Mouse (Mus musculus): Measurements from ENCODE around the gene Dcps. TPM values are rescaled to one million over a fixed set of nuclear protein-coding genes. Genes with fewer than 3 reads are reported as not detected.
A peak's percentile ranks its signal among the peaks of the same experiment; 100 is the strongest.

The Dcps gene
- polyA plus RNA-seq, 1 experiment from 2014 or later: 70.9 TPM

DNA sequence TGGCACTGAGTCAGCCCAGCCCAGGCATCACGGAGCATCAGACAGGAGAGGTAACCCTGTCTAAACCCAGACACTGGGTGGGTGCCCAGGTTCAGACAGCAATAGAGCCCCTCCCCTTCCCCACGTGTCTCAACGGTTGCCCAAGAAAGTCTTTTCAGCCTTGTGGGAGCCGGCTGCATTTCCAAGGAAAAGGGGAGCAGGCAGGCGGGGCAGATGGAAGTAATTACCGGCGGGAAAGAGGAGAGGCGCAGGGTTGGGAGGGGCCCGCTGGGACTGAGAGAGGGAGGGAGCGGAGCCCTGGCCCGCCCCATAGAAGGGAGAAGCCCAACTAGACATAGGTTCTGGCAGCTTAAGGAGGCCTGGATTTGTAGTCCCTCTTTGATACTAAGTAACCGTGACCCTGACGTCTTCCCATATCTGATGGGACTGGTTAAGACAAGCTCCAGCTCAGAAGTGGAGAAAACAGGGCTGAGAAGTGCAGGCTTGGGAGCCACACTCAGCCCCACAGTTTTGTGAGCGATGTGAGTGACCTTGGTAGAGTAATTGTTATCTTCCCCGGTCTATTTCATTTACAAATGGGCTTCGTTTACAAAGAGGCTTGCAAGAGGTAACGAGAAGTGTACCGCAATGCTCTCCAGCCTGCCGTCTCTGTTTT lies 63.8 kb downstream of the Dcps start:
- no peak for ATAC-seq (ENCODE audit: low read depth)
- Histone ChIP-seq H3K36me3 (no peaks in the 10 kb centered on the region), H3K4me1 (replicated peaks) (peaks cover 34% of the 10 kb centered on the region), H3K4me3 (no peak overlapping the region), H3K4me2 (peak overlapping the region; percentile 36), H3K9ac (0 out of 2 replicates have a peak overlapping the region, but pooled peaks have one; percentile 12), H3K27me3 (no peaks in the 10 kb centered on the region), H3K9me3 (no peaks in the 10 kb centered on the region), H3K27ac (replicated peaks) (no peak overlapping the region)
- WGBS: 16% methylated on average over 19 of the region's 19 CpGs

DNA sequence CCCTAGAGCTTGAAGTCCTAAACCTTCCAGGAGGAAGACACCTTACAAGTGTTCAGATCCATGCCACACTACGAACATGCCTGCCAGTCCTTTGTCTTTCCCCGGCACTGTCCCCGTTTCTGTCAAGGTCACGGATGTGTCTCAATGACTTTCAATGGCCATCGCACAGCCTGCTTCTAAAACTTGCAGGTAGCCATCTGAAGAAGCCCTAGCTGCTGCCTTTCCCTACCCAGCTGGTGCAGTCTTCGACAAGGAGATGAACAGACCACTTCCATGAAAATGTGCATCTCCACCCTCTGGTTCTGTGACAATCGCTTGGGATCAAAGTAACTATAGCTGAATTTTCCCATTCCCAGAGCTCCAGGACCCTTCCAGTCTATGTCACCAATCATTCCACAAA lies 64.4 kb downstream of the Dcps start:
- no peak overlapping the region for H3K4me3 ChIP-seq
- no peak overlapping the region for H3K27ac ChIP-seq (replicated peaks)
- H3K9ac ChIP-seq: no peak overlapping the region
- no peaks in the 10 kb centered on the region for H3K27me3 ChIP-seq
- peak overlapping the region; percentile 36 for H3K4me2 ChIP-seq
- H3K36me3 ChIP-seq: no peaks in the 10 kb centered on the region
- H3K4me1 ChIP-seq (replicated peaks): peaks cover 33% of the 10 kb centered on the region
- WGBS: 76% methylated on average over 7 of the region's 7 CpGs
- H3K9me3 ChIP-seq: no peaks in the 10 kb centered on the region
- no peak for ATAC-seq (ENCODE audit: low read depth)

DNA sequence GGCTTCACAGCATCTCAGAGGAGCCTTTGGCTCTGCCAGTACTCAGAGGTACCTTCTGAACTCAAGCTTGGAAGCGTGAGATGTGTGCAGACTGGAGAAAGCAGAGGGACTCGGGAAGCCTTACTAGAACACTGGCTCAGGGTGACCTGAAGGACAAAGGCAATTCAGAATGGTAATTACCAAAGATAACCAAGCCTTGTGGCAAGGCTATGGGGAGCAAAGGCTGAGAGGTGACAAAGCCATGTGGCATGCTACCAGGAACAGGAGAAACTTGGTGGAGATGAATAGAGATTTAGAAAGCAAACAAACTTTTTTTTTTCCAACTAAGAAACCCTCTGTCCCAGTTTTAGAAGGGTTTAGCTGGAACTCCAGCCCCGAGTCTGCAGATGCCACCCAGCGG lies 65.3 kb downstream of the Dcps start:
- peaks cover 31% of the 10 kb centered on the region for H3K4me1 ChIP-seq (replicated peaks)
- ATAC-seq (ENCODE audit: low read depth): no peak
- no peak overlapping the region for H3K4me3 ChIP-seq
- WGBS: 79% methylated on average over 4 of the region's 4 CpGs
- no peak overlapping the region for H3K27ac ChIP-seq (replicated peaks)
- no peak overlapping the region for H3K9ac ChIP-seq
- no peaks in the 10 kb centered on the region for H3K27me3 ChIP-seq
- H3K4me2 ChIP-seq: no peak overlapping the region
- H3K36me3 ChIP-seq: no peaks in the 10 kb centered on the region
- no peaks in the 10 kb centered on the region for H3K9me3 ChIP-seq

DNA sequence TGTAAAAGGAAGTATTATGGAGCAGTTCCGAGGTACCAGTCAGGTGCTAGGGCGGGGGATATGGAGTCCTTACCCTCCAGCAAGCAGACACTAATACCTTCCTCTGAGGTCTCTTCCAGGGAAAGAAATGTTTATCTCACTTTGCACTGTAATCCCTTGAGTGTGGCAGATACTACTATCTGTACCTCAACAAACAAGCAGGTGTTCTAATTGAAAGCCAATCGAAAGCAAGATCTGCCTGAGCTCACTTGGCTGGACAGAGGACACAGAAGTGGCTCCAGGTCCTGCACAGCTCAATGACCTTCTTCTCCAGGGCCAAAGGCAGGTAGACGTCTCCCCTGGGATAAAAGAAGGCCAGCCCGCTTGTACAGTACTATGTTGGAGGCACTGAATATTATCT lies 65.8 kb downstream of the Dcps start:
- peaks cover 27% of the 10 kb centered on the region for H3K4me1 ChIP-seq (replicated peaks)
- H3K9me3 ChIP-seq: no peaks in the 10 kb centered on the region
- H3K4me3 ChIP-seq: no peak overlapping the region
- ATAC-seq (ENCODE audit: low read depth): no peak
- no peaks in the 10 kb centered on the region for H3K27me3 ChIP-seq
- 92% methylated on average over 5 of the region's 5 CpGs for WGBS
- no peak overlapping the region for H3K9ac ChIP-seq
- no peak overlapping the region for H3K4me2 ChIP-seq
- H3K27ac ChIP-seq (replicated peaks): no peak overlapping the region
- no peaks in the 10 kb centered on the region for H3K36me3 ChIP-seq

DNA sequence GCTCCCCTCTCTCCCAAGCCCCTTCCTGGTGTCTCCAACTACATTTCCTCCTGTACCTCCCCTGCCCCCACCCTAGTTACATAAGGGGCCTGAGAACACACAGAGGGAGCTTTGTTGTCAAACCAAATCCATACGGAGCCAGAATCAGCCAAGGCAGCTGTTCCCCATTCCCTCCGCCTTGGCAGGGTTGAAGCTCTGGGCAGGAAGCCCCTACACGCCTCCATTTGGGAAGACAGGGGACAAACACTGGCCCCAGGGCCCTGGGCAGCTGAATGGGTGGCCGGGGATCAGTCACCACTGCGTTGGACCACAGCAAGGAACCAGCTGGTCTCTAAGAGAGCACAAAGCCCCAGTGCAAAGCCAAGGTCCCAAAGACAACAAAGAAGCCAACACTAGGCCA lies 66.9 kb downstream of the Dcps start:
- Histone ChIP-seq H3K27ac (replicated peaks) (no peak overlapping the region), H3K4me1 (replicated peaks) (peaks cover 27% of the 10 kb centered on the region), H3K4me3 (no peak overlapping the region), H3K4me2 (no peak overlapping the region), H3K27me3 (no peaks in the 10 kb centered on the region), H3K36me3 (no peaks in the 10 kb centered on the region), H3K9me3 (no peaks in the 10 kb centered on the region), H3K9ac (no peak overlapping the region)
- WGBS: 61% methylated on average over 5 of the region's 5 CpGs
- ATAC-seq (ENCODE audit: low read depth): 0 out of 2 replicates have a peak, but pooled peaks have one; percentile 3

DNA sequence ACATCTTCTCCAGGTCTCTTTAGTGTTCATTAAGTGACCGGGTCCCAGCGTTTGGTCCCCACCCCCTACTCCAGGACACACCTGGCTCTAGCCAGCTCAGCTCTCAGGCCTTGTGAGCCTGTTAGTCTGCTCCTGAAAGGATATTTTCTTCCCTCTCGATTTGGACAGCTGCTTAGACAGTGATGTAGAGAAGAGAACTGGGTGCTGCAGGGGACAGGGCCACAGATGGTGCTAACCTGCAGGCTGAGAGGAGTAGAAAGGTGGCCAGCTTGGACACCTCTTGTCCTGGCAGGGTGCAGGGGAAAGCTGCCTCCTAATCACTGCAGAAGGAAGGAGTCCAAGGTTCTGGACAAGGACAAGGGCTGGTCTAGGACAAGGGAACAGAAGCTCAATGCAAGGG lies 67.8 kb downstream of the Dcps start:
- no peak for ATAC-seq (ENCODE audit: low read depth)
- 80% methylated on average over 3 of the region's 3 CpGs for WGBS

DNA sequence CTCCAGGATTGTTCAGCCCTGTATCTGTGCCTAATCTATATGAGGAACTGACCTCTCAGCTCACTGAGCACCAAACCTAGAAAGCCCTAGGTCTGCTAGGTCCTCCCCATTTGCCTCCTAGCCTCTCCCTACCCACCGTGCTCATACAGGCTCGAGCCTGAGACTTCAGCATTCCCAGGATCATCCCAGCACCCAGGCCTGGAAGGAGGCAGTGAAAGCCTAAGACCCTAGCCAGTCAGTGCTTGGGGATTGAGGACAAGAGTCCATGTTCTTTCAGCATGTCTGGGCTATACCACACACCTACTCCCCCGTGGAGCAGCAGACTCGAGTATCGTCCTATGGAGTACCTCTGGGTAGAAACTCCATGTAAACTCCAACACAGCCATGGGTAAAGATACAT lies 68.5 kb downstream of the Dcps start:
- no peaks in the 10 kb centered on the region for H3K27me3 ChIP-seq
- WGBS: 89% methylated on average over 5 of the region's 5 CpGs
- no peaks in the 10 kb centered on the region for H3K9me3 ChIP-seq
- H3K4me3 ChIP-seq: no peak overlapping the region
- H3K4me2 ChIP-seq: no peak overlapping the region
- H3K9ac ChIP-seq: no peak overlapping the region
- H3K36me3 ChIP-seq: no peaks in the 10 kb centered on the region
- no peak for ATAC-seq (ENCODE audit: low read depth)
- peaks cover 26% of the 10 kb centered on the region for H3K4me1 ChIP-seq (replicated peaks)
- no peak overlapping the region for H3K27ac ChIP-seq (replicated peaks)

More for the DNA sequence above, 67.8 kb downstream of the Dcps start:
- H3K36me3 ChIP-seq: no peaks in the 10 kb centered on the region
- peaks cover 27% of the 10 kb centered on the region for H3K4me1 ChIP-seq (replicated peaks)
- no peaks in the 10 kb centered on the region for H3K9me3 ChIP-seq
- no peak overlapping the region for H3K27ac ChIP-seq (replicated peaks)
- H3K4me2 ChIP-seq: no peak overlapping the region
- no peak overlapping the region for H3K4me3 ChIP-seq
- no peak overlapping the region for H3K9ac ChIP-seq
- H3K27me3 ChIP-seq: no peaks in the 10 kb centered on the region

DNA sequence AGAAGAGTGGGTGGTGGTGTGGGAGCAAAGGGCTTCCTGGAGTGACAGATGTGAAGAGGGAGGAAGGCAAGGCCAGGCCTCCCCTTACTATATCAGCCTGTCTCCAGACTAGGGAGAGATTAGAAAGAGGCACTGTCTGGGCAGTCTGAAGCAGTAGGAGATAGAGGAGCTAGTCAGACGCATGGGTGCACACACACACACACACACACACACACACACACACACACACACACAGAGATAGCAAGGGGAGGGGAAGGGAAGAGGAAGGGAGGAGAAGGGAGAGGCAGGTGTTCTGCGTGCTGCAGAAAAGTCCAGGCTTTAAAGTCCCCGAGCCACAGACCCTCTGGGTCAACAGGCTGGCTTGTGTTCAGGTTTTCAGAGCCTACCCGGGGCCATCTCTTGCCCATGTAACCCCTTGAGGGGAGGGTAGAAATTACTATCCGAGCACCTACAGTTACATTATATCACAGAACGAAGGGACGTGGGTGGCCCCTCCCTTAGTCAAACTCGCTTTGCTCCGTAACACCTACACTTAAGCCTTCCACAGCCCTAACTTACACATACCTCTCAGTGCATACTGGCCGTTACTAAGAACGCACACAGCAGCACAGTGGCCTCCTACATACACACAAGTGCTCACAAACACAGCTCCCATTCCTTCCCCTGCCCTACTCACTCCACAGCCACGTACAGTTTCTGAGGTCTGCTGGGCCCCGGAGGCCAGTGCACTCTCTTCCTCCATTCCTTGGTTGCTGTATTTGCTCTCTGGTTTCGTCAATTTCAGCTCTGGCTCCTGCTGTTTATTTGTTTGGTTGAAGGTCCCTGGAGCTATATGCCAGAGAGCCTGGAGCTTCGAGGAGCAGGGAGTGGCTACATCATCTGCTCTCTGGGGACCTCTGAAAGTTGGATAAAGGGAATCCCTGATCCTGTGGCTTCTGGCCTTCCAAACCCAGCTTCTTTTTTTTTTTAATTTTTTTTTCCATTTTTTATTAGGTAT lies 69.7 kb downstream of the Dcps start:
- 69% methylated on average over 15 of the region's 15 CpGs for WGBS
- Histone ChIP-seq H3K9me3 (no peaks in the 10 kb centered on the region), H3K36me3 (no peaks in the 10 kb centered on the region), H3K4me3 (no peak overlapping the region), H3K27ac (replicated peaks) (no peak overlapping the region), H3K4me1 (replicated peaks) (peaks cover 18% of the 10 kb centered on the region), H3K9ac (no peak overlapping the region), H3K27me3 (no peaks in the 10 kb centered on the region), H3K4me2 (no peak overlapping the region)
- ATAC-seq (ENCODE audit: low read depth): no peak

DNA sequence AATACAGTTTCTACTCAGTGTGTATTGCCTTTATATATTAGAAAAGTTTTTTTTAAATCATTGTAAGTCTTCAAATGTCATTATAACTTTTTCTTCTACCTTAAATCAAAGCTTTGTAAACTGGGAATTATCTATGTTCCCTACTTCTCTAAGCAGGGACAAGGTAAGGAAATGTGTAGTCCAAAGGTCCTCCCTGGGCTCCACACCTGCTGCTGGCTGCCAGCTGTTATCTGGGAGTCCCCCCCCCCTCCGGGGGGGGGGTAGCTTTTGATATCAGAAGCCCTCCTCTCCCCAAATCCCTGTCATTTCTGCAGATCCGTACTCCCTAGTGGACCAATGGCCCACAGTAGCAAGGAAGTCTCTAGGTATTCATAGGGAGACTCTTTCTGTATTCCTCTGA lies 70.4 kb downstream of the Dcps start:
- Histone ChIP-seq H3K9ac (no peak overlapping the region), H3K27me3 (no peaks in the 10 kb centered on the region), H3K27ac (replicated peaks) (no peak overlapping the region), H3K9me3 (no peaks in the 10 kb centered on the region), H3K4me1 (replicated peaks) (peaks cover 18% of the 10 kb centered on the region), H3K4me3 (no peak overlapping the region), H3K36me3 (no peaks in the 10 kb centered on the region), H3K4me2 (no peak overlapping the region)
- WGBS: 74% methylated on average over 2 of the region's 2 CpGs
- ATAC-seq (ENCODE audit: low read depth): no peak

DNA sequence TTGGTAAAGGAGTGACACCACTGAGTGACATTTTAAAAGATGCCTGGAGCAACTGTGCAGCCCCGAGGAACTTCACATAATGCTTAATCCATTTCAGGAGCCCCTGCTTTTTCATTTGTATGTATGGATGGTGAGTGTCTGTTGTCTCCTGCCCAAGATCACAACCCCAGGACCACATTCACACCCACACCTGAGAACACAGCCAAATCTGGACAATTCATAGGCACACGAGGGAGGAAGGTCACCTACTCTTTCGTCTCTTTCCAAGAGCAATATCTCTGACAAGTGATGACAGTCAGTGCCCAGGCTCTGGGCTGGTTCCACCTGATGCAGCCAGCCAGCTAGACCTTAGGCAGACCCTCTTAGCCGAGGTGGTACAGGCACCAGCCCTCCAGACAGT lies 71.2 kb downstream of the Dcps start:
- H3K9me3 ChIP-seq: no peaks in the 10 kb centered on the region
- ATAC-seq (ENCODE audit: low read depth): no peak
- H3K4me1 ChIP-seq (replicated peaks): peaks cover 17% of the 10 kb centered on the region
- H3K9ac ChIP-seq: no peak overlapping the region
- H3K4me2 ChIP-seq: no peak overlapping the region
- H3K27ac ChIP-seq (replicated peaks): no peak overlapping the region
- H3K36me3 ChIP-seq: no peaks in the 10 kb centered on the region
- no peak overlapping the region for H3K4me3 ChIP-seq
- H3K27me3 ChIP-seq: no peaks in the 10 kb centered on the region
- 86% methylated on average over 4 of the region's 4 CpGs for WGBS

DNA sequence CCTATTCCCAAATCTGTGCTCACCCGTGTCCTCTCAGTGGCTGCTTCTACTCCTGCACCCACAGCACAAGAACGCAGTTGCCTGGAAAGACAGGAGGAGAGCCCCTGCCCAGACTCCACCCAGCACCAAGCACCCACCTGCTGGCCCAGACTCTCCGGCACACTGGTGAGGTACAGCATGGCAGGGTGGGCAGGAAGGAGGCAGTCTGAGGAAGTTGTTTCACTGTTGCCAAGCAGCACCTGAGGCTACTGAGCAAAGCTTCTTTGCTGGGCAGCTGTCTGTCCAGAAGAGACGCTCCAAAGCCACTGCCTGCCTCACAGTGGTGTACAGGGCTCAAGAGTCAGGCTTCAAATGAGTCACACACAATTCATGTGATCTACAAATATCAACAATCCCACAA lies 77.1 kb downstream of the Dcps start:
- Histone ChIP-seq H3K4me2 (no peak overlapping the region), H3K27me3 (no peaks in the 10 kb centered on the region), H3K36me3 (no peaks in the 10 kb centered on the region), H3K27ac (replicated peaks) (no peak overlapping the region), H3K4me3 (no peak overlapping the region), H3K9me3 (no peaks in the 10 kb centered on the region), H3K4me1 (replicated peaks) (no peaks in the 10 kb centered on the region), H3K9ac (no peak overlapping the region)
- ATAC-seq (ENCODE audit: low read depth): no peak
- 86% methylated on average over 4 of the region's 4 CpGs for WGBS

DNA sequence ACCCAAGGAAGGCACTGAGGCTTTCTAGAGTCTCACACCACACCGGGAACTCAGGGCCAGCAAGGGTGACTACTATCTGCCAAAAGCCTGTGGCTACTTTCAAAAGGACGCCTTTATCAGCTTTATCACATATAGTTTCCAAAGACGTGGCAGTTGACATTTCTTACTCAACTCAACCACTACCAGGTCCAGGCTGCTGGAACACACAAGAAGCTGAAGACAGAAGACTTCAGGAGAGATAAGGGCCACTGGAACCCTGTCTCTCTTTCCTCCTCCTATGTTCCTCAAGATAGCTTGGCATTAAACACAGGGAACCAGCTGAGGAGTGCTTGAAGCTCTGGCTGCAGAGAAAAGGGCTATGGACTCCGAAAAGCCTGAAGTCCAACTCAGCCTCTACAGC lies 78.0 kb downstream of the Dcps start:
- Histone ChIP-seq H3K4me3 (no peak overlapping the region), H3K9me3 (no peaks in the 10 kb centered on the region), H3K4me1 (replicated peaks) (no peaks in the 10 kb centered on the region), H3K4me2 (no peak overlapping the region), H3K27me3 (no peaks in the 10 kb centered on the region), H3K36me3 (no peaks in the 10 kb centered on the region), H3K9ac (no peak overlapping the region), H3K27ac (replicated peaks) (no peak overlapping the region)
- ATAC-seq (ENCODE audit: low read depth): no peak
- 92% methylated on average over 4 of the region's 4 CpGs for WGBS
